Mouse (Mus musculus) midbrain, embryonic 14.5 days (tissue): ENCODE results near the gene Aff3. TPM values are rescaled to one million over a fixed set of nuclear protein-coding genes. Genes with fewer than 3 reads are reported as not detected.

Experiments used
- ATAC-seq: fragments of 200-750 bp; cut with Nextera tagmentation; 2 replicates; pipeline ENCODE4 v1.8.0; 2017; ENCODE audit warnings: moderate number of reproducible peaks, moderate library complexity; ENCODE audit not compliant: low FRiP score, low TSS enrichment
- DNase-seq: peaks from one replicate; pipeline ENCODE4 v3.0.0-alpha.2; 2015
- H3K27ac ChIP-seq: fragments of 300-500 bp; sonication (generic); replicated peaks from 2 replicates; pipeline ENCODE4 v1.5.1; 2014; ENCODE audit warnings: mild to moderate bottlenecking, low read depth, low read length, moderate library complexity
- H3K27me3 ChIP-seq: fragments of 300-500 bp; sonication (generic); 2 replicates; pipeline ENCODE4 v1.6.1; 2014; ENCODE audit warnings: low read length, control low read depth, mixed read lengths; ENCODE audit not compliant: control insufficient read depth, insufficient read depth
- H3K36me3 ChIP-seq: fragments of 300-500 bp; sonication (generic); 2 replicates; pipeline ENCODE4 v1.6.1; 2014; ENCODE audit warnings: low read length, control low read depth; ENCODE audit not compliant: control insufficient read depth, insufficient read depth
- H3K4me1 ChIP-seq: fragments of 300-500 bp; sonication (generic); 2 replicates; pipeline ENCODE4 v1.6.1; 2014; ENCODE audit warnings: mild to moderate bottlenecking, antibody characterized with exemption, low read length, control low read depth; ENCODE audit not compliant: control insufficient read depth, insufficient read depth
- H3K4me2 ChIP-seq: fragments of 300-500 bp; sonication (generic); 2 replicates; pipeline ENCODE4 v1.6.1; 2014; ENCODE audit warnings: mild to moderate bottlenecking, low read length, moderate library complexity
- H3K4me3 ChIP-seq: fragments of 300-500 bp; sonication (generic); replicated peaks from 2 replicates; pipeline ENCODE4 v1.5.1; 2014; ENCODE audit warnings: low read depth, low read length
- H3K9ac ChIP-seq: fragments of 300-500 bp; sonication (generic); replicated peaks from 2 replicates; pipeline ENCODE4 v1.6.1; 2014; ENCODE audit warnings: mild to moderate bottlenecking, low read length, moderate library complexity
- H3K9me3 ChIP-seq: fragments of 300-500 bp; sonication (generic); 2 replicates; pipeline ENCODE4 v1.6.1; 2016; ENCODE audit warnings: low read length, control low read depth, mixed read lengths; ENCODE audit not compliant: control insufficient read depth
- WGBS: fragments of 180-500 bp; shearing (Covaris S2); extraction: QIAGEN DNeasy Blood & Tissue Kit; methylation state at CpG from one replicate; pipeline ENCODE4 v1.1.7; 2014; 5-methylcytosine and 5-hydroxymethylcytosine counted together
- polyA plus RNA-seq: library from polyadenylated mRNA; unstranded; fragments of >200 nt; fragmentation: Nextera tagmentation; extraction: Ambion mirVana; gene quantifications from 2 replicates; pipeline ENCODE4 v1.2.1, GENCODE M21; 2014

Aff3 gene
- polyA plus RNA-seq, 1 experiment from 2014 or later, result 20.3 TPM

DNA sequence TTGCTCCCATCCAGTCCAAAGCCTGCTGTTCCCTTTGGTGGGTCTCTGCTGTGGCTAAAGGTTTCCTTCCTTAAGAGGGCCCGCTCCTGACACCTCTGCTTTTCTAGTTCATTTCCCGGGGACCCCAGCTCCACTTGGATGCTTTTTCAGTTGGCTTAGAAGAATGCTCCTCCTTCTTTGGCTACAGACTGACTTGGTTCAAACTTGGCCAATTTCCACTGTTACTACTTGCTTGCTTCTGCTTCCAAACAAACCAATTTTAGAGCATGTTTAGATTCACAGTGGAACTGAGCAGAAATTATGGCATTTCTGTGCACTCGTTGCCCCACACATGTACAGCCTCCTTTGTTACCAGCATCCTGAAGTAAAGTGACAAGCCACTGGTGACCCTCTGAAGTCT is 469.0 kb downstream of the Aff3 start:
- Histone ChIP-seq H3K27me3 (no peaks in the 10 kb centered on the region), H3K36me3 (peaks cover 5% of the 10 kb centered on the region; the same call in 1 of the 2 replicates), H3K4me1 (peaks cover 35% of the 10 kb centered on the region), H3K27ac (no peak overlapping the region), H3K4me3 (no peak overlapping the region), H3K9me3 (no peaks in the 10 kb centered on the region), H3K9ac (no peak overlapping the region), H3K4me2 (no peak overlapping the region)
- 92% methylated on average over 3 of the region's 3 CpGs for WGBS
- no peak for DNase-seq
- no peak for ATAC-seq

DNA sequence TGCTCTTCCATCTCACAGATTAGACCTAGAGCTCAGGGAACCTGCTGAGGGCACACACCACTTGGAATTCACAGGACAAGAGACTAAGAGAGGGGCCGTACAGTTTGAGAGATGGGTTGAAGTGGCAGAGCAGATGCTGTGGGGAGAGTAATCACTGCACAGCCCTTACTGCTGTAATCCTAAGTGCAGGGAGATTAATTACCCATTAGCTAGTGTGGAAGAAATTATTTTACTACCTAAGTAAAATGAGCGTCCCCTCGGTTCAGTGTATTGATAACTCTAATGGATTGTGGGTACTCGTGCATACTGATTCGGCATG is 478.6 kb downstream of the Aff3 start:
- Histone ChIP-seq H3K36me3 (peaks cover 27% of the 10 kb centered on the region), H3K4me3 (no peak overlapping the region), H3K27ac (no peak overlapping the region), H3K4me1 (no peaks in the 10 kb centered on the region), H3K9ac (no peak overlapping the region), H3K4me2 (no peak overlapping the region), H3K9me3 (no peaks in the 10 kb centered on the region), H3K27me3 (no peaks in the 10 kb centered on the region)
- 89% methylated on average over 5 of the region's 5 CpGs for WGBS
- DNase-seq, result no peak
- no peak for ATAC-seq

DNA sequence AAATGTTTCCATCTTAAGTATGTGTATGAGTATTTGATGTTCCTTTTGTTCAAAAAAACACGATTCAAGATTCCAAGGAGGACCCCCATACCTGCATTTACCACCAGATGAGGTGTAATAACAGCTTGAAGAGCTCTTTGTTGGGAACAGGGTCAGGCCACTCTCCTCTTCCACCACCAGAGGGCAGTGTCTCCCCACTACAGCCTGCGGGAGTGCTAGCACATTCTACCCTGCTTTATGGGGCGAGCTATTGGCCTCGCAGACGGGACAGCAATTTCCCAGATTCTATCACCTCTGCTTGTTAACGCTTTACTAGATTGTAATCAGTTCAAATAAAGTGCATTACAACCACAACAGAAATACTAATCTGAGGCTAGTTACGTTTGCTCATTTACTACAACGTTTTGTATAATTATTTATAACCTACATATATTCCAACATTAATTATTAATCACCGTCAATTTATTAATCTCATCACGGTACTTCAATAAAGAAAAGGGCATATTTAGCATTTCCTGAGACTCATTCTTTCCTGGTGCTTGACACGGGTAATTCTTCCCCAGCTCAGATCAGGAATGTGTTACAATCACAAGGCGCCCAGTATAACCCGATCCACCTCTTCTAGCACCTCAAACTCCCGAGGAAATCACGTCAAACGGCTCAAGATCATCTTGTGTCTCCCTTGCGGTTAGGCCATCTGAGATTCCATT is 479.1 kb downstream of the Aff3 start:
- Histone ChIP-seq H3K27me3 (no peaks in the 10 kb centered on the region), H3K27ac (no peak overlapping the region), H3K9me3 (no peaks in the 10 kb centered on the region), H3K4me1 (no peaks in the 10 kb centered on the region), H3K4me2 (no peak overlapping the region), H3K36me3 (peaks cover 29% of the 10 kb centered on the region), H3K4me3 (no peak overlapping the region), H3K9ac (no peak overlapping the region)
- ATAC-seq (peak; percentile 89), DNase-seq (peak; percentile 95)
- WGBS, result 48% methylated on average over 17 of the region's 17 CpGs

DNA sequence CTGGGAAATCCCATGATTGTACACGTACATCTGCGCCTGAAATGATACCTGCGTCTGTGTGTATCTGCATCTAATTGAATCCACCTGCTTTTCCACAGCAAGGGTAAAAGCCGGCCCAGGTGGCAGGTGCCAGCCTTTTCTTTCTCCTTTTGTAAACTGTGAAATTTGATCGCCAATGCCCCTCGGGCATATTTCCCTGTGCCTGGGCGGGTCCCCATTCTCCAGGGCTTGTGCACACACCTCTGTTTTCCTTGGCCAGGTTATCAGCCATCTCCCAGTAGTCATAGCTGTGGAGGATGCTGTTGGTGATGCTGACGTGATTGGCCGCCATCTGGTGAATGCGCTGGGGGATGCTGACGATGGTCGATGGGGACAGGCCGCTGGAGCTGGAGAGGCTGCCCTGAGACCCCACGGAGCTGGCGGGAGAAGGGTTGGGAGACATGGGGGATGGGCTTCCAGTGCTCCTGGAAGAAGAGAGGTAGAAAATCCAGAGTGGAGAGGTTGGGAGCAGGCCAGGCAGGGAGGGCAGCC is 483.7 kb downstream of the Aff3 start:
- Histone ChIP-seq H3K4me1 (no peaks in the 10 kb centered on the region), H3K27me3 (no peaks in the 10 kb centered on the region), H3K9ac (no peak overlapping the region), H3K27ac (no peak overlapping the region), H3K36me3 (peaks cover 59% of the 10 kb centered on the region), H3K4me3 (no peak overlapping the region), H3K4me2 (no peak overlapping the region), H3K9me3 (no peaks in the 10 kb centered on the region)
- no peak for ATAC-seq
- DNase-seq, result no peak
- WGBS, result 88% methylated on average over 15 of the region's 15 CpGs

DNA sequence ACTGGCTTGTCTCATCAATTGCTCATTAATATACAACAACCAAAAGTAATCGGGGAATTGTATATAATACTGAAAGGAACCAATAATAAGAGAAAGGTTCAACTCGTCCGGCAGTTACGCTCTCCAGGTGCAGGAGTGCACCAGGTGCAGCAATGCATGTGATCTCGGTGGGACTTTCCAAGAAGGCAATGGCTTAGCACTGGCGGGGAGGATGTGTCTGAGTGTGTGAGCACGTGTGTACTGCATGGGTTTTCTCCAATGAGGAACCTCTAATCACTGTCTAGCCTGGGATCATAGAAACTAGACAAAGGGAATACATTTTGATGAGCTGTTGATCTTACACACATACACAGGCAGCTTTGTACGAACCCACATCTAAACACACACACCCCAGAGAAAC is 485.8 kb downstream of the Aff3 start:
- 96% methylated on average over 8 of the region's 8 CpGs for WGBS
- no peak overlapping the region for H3K9ac ChIP-seq

DNA sequence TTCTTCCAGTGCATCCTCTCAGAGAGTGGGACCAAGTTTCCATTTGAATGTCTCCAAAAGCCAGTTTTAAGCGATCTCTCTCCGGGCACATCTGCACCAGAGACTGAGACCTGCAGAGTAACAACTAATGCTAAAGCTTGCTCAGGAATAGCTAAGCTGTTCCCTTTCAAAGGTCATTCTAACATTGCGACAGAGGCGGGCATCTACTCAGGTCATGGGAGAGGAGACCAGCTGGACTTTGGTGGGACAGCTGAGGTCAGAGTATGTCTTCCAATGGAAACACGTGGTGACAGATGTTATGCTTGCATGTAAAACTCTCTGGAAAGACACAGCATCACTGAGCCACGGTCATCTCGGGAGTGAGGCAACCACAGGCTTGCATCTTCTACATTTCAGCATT is 488.7 kb downstream of the Aff3 start:
- ATAC-seq (no peak), DNase-seq (no peak)
- no peak overlapping the region for H3K4me2 ChIP-seq
- no peaks in the 10 kb centered on the region for H3K4me1 ChIP-seq
- no peak overlapping the region for H3K4me3 ChIP-seq
- no peak overlapping the region for H3K9ac ChIP-seq
- no peaks in the 10 kb centered on the region for H3K9me3 ChIP-seq
- H3K27ac ChIP-seq, result no peak overlapping the region
- H3K36me3 ChIP-seq, result peaks cover 39% of the 10 kb centered on the region
- WGBS, result 94% methylated on average over 7 of the region's 7 CpGs
- no peaks in the 10 kb centered on the region for H3K27me3 ChIP-seq

More for the DNA sequence above, 485.8 kb downstream of the Aff3 start:
- H3K4me1 ChIP-seq, result no peaks in the 10 kb centered on the region
- no peak overlapping the region for H3K27ac ChIP-seq
- H3K27me3 ChIP-seq, result no peaks in the 10 kb centered on the region
- H3K36me3 ChIP-seq, result peaks cover 47% of the 10 kb centered on the region
- no peak overlapping the region for H3K4me2 ChIP-seq
- DNase-seq, result no peak
- ATAC-seq, result no peak
- H3K4me3 ChIP-seq, result no peak overlapping the region
- H3K9me3 ChIP-seq, result no peaks in the 10 kb centered on the region

DNA sequence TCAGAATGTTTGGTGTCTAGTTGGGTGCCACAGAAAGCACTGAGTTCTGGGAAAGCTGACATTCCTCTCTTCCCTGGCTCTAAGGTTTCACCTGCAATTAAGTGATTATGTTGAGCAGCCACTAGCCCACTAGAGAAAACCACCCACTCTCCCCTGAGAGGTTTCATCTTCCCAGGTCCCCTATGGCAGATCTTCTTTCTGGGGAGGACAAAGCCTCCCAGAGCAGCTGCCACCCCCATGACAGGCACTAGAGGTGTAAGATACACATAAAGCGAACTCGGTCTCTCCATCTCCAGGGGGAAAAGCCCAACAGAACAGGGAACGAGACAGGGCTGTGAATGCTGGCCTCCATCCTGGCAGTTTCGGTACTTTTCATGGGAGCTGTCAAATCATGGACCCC is 492.9 kb downstream of the Aff3 start:
- Histone ChIP-seq H3K9me3 (no peaks in the 10 kb centered on the region), H3K4me2 (no peak overlapping the region), H3K36me3 (peaks cover 2% of the 10 kb centered on the region; the same call in 1 of the 2 replicates), H3K4me1 (no peaks in the 10 kb centered on the region), H3K27me3 (no peaks in the 10 kb centered on the region), H3K9ac (no peak overlapping the region), H3K4me3 (no peak overlapping the region), H3K27ac (no peak overlapping the region)
- DNase-seq (no peak), ATAC-seq (no peak)
- WGBS, result 91% methylated on average over 4 of the region's 4 CpGs

DNA sequence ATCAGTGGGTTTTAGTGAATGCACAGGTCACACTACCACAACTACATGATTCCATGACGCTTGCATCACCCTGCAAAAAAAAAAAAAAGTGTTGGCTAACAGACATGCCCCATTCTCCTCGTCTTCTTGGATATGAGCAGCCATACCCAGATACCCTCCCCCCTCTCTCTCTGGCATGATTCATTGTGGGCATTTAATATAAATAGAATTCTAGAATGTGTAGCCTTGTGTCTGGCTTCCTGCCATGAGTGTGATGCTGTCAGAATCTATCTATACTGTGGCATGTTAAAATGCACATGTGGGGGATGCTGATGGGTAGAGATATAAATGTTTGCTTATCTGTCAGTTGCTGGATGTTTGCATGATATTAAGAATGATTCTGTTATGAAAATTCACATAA is 499.1 kb downstream of the Aff3 start:
- 65% methylated on average over 2 of the region's 2 CpGs for WGBS
- ATAC-seq (no peak), DNase-seq (no peak)
- Histone ChIP-seq H3K4me1 (no peaks in the 10 kb centered on the region), H3K4me3 (no peak overlapping the region), H3K27ac (no peak overlapping the region), H3K36me3 (no peaks in the 10 kb centered on the region), H3K4me2 (no peak overlapping the region), H3K27me3 (no peaks in the 10 kb centered on the region), H3K9me3 (no peaks in the 10 kb centered on the region), H3K9ac (no peak overlapping the region)

DNA sequence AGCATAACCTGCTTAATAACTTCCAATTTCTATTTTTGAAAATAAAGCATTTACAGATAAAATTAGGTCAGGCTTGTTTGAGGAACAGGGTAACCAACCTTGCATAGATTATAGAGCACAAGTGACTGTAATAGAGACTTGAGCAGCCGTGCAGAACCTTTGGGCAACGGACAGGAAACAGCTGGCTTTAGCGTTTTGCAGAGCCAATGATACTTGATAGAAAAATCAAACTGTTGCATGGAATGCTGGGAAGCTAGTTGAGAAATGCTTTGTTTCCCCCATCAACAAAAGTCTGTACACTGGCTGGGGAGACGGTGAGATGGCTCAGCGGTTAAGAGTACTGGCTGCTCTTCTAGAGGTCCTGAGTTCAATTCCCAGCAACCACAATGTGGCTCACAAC is 514.7 kb downstream of the Aff3 start:
- no peaks in the 10 kb centered on the region for H3K9me3 ChIP-seq
- no peak overlapping the region for H3K9ac ChIP-seq
- 89% methylated on average over 5 of the region's 5 CpGs for WGBS
- ATAC-seq, result no peak
- no peak overlapping the region for H3K4me3 ChIP-seq
- H3K4me1 ChIP-seq, result no peaks in the 10 kb centered on the region
- no peaks in the 10 kb centered on the region for H3K36me3 ChIP-seq
- DNase-seq, result no peak
- no peak overlapping the region for H3K4me2 ChIP-seq
- H3K27me3 ChIP-seq, result no peaks in the 10 kb centered on the region
- H3K27ac ChIP-seq, result no peak overlapping the region
